Mouse (Mus musculus) megakaryocyte, embryonic 14.5 days (primary cell): Measurements from ENCODE around the gene Prkca.

Experiments
- FLI1 ChIP-seq: IDR thresholded peaks from 2 replicates; pipeline ENCODE4 v1.6.1; 2012; ENCODE audit warnings: low read length, inconsistent platforms, mixed read lengths
- GATA1 ChIP-seq: IDR thresholded peaks from 3 replicates; pipeline ENCODE4 v1.6.1; 2012; ENCODE audit warnings: mixed read lengths, low read length, inconsistent platforms, borderline replicate concordance

DNA sequence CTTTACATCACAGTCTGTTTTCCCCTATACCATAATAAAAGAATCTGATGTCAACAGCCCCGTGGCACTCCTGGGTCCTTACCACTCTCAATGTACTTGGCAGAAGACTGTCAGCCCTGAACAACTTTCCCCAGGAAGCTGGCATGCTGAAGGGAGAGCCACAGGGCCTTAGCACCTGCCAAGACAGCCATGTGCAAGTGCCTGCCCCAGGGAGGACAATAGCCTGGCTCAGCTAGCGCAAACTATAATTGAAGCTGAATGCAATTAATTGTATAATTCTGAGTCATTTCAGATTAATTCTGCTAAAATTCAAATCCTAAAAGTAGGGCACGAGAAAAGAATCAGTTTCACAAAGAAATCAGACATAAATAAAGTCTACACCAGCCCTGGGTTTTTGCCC, 121.7 kb downstream of the Prkca start:
- TF ChIP-seq GATA1 (no peak), FLI1 (no peak)
